Mouse (Mus musculus) heart, adult 9 months (tissue): ENCODE data around the gene Slc26a9.
A peak's percentile ranks its signal among the peaks of the same experiment; 100 is the strongest.

ENCODE experiments used
- DNase-seq, 2 experiments: peaks; one replicate each; pipeline ENCODE4 v3.0.0; 2022; ENCODE audit warnings: low spot score in 2 of 2

Slc26a9 gene

GRCm38 (mm10) chr1:131736494-131736893 is 7.3 kb upstream of the Slc26a9 start:
- DNase-seq = no peak

- DNase-seq = peak; percentile 47 to 70
Observed at GRCm38 (mm10) chr1:131737269-131737668, 6.6 kb upstream of the Slc26a9 start.

GRCm38 (mm10) chr1:131738760-131739159 is 5.1 kb upstream of the Slc26a9 start:
- no peak for DNase-seq

- peak; percentile 38 to 43 for DNase-seq
Observed at GRCm38 (mm10) chr1:131739481-131740160, 4.2 kb upstream of the Slc26a9 start.

GRCm38 (mm10) chr1:131745391-131745790 is 1.6 kb downstream of the Slc26a9 start:
- DNase-seq = no peak

GRCm38 (mm10) chr1:131747761-131748160 is 3.9 kb downstream of the Slc26a9 start:
- no peak for DNase-seq

GRCm38 (mm10) chr1:131748636-131749035 is 4.8 kb downstream of the Slc26a9 start:
- no peak for DNase-seq

GRCm38 (mm10) chr1:131749706-131750545 is 6.1 kb downstream of the Slc26a9 start:
- no peak for DNase-seq

GRCm38 (mm10) chr1:131751181-131751890 is 7.5 kb downstream of the Slc26a9 start:
- peak; percentile 28 to 32 for DNase-seq

- no peak for DNase-seq
Observed at GRCm38 (mm10) chr1:131751891-131752311, 8.1 kb downstream of the Slc26a9 start.

- no peak for DNase-seq
Observed at GRCm38 (mm10) chr1:131754212-131754829, 10.5 kb downstream of the Slc26a9 start.

GRCm38 (mm10) chr1:131754916-131755315 is 11.1 kb downstream of the Slc26a9 start:
- DNase-seq = peak; percentile 46 to 60

- no peak for DNase-seq
Observed at GRCm38 (mm10) chr1:131757211-131757610, 13.4 kb downstream of the Slc26a9 start.

GRCm38 (mm10) chr1:131758796-131759195 is 15.0 kb downstream of the Slc26a9 start:
- DNase-seq = no peak

- no peak for DNase-seq
Observed at GRCm38 (mm10) chr1:131759667-131760427, 16.0 kb downstream of the Slc26a9 start.

- DNase-seq = no peak
Observed at GRCm38 (mm10) chr1:131760428-131760820, 16.6 kb downstream of the Slc26a9 start.

- no peak for DNase-seq
Observed at GRCm38 (mm10) chr1:131761079-131761831, 17.4 kb downstream of the Slc26a9 start.

- DNase-seq = no peak
Observed at GRCm38 (mm10) chr1:131763683-131764082, 19.9 kb downstream of the Slc26a9 start.

GRCm38 (mm10) chr1:131764581-131765338 is 20.9 kb downstream of the Slc26a9 start:
- DNase-seq = no peak
